Mouse (Mus musculus) liver, embryonic 13.5 days (tissue): ENCODE measurements at regions not wholly inside any gene's neighbourhood (a gene's known extent, or its start where the extent isn't known, plus 50 kb on each side); places are given as distances from the start of the nearest gene placed in this dataset.
A peak's percentile ranks its signal among the peaks of the same experiment; 100 is the strongest.
"Not testable (repeated sequence)": the region's sequence is repeated elsewhere in the genome, so short reads cannot be mapped to it uniquely, and the experiment has no call there.

Experiments
- ATAC-seq: fragments of 200-750 bp; cut with Nextera tagmentation; 2 replicates; pipeline ENCODE4 v1.8.0; 2017; ENCODE audit warnings: low read depth, mild to moderate bottlenecking, moderate number of reproducible peaks, moderate library complexity
- DNase-seq: peaks from one replicate; pipeline ENCODE4 v3.0.0; 2022
- H3K27ac ChIP-seq: fragments of 300-500 bp; sonication (generic); 2 replicates; pipeline ENCODE4 v1.5.1; 2015; ENCODE audit warnings: moderate library complexity, mild to moderate bottlenecking, inconsistent platforms
- H3K27me3 ChIP-seq: fragments of 300-500 bp; sonication (generic); 2 replicates; pipeline ENCODE4 v1.6.1; 2015; ENCODE audit warnings: mild to moderate bottlenecking, inconsistent platforms
- H3K36me3 ChIP-seq: fragments of 300-500 bp; sonication (generic); 2 replicates; pipeline ENCODE4 v1.6.1; 2015; ENCODE audit warnings: mild to moderate bottlenecking, inconsistent platforms
- H3K4me1 ChIP-seq: fragments of 300-500 bp; sonication (generic); replicated peaks from 2 replicates; pipeline ENCODE4 v1.6.1; 2015; ENCODE audit warnings: inconsistent platforms
- H3K4me2 ChIP-seq: fragments of 300-500 bp; sonication (generic); 2 replicates; pipeline ENCODE4 v1.6.1; 2015; ENCODE audit warnings: inconsistent platforms, mild to moderate bottlenecking, moderate library complexity
- H3K4me3 ChIP-seq: fragments of 300-500 bp; sonication (generic); replicated peaks from 2 replicates; pipeline ENCODE4 v1.5.1; 2015; ENCODE audit warnings: mild to moderate bottlenecking, inconsistent platforms
- H3K9ac ChIP-seq: fragments of 300-500 bp; sonication (generic); 2 replicates; pipeline ENCODE4 v1.6.1; 2015; ENCODE audit warnings: mild to moderate bottlenecking, inconsistent platforms
- H3K9me3 ChIP-seq: fragments of 300-500 bp; sonication (generic); replicated peaks from 2 replicates; pipeline ENCODE4 v1.6.1; 2016; ENCODE audit warnings: inconsistent platforms
- WGBS: fragments of 180-500 bp; shearing (Covaris S2); methylation state at CpG from one replicate; pipeline ENCODE4 v1.1.7; 2015; ENCODE audit not compliant: insufficient replicate concordance; 5-methylcytosine and 5-hydroxymethylcytosine counted together

GRCm38 (mm10) chr2:78268705-78269104, 322.5 kb upstream of the Cwc22 start:
- no peaks in the 10 kb centered on the region for H3K9me3 ChIP-seq
- no peak for ATAC-seq
- WGBS: 79% methylated on average over 4 of the region's 4 CpGs

GRCm38 (mm10) chr2:78267527-78268375, 321.6 kb upstream of the Cwc22 start:
- H3K4me2 ChIP-seq: no peak overlapping the region
- 77% methylated on average over 2 of the region's 2 CpGs for WGBS
- no peak for DNase-seq

More at GRCm38 (mm10) chr2:78268705-78269104, 322.5 kb upstream of the Cwc22 start:
- no peak for DNase-seq
- Histone ChIP-seq H3K36me3 (no peaks in the 10 kb centered on the region), H3K27ac (no peak overlapping the region), H3K4me3 (no peak overlapping the region), H3K9ac (no peak overlapping the region), H3K4me2 (no peak overlapping the region), H3K4me1 (no peaks in the 10 kb centered on the region), H3K27me3 (no peaks in the 10 kb centered on the region)

GRCm38 (mm10) chr2:78253601-78254097, 307.5 kb upstream of the Cwc22 start:
- no peak overlapping the region for H3K4me2 ChIP-seq
- ATAC-seq (no peak), DNase-seq (no peak)
- H3K4me3 ChIP-seq: no peak overlapping the region
- H3K9me3 ChIP-seq: no peaks in the 10 kb centered on the region
- H3K27ac ChIP-seq: no peak overlapping the region
- H3K36me3 ChIP-seq: no peaks in the 10 kb centered on the region
- H3K27me3 ChIP-seq: no peaks in the 10 kb centered on the region
- 63% methylated on average over 10 of the region's 10 CpGs for WGBS
- no peaks in the 10 kb centered on the region for H3K4me1 ChIP-seq
- no peak overlapping the region for H3K9ac ChIP-seq

More at GRCm38 (mm10) chr2:78267527-78268375, 321.6 kb upstream of the Cwc22 start:
- H3K4me3 ChIP-seq: no peak overlapping the region
- H3K4me1 ChIP-seq: no peaks in the 10 kb centered on the region
- H3K27ac ChIP-seq: no peak overlapping the region
- H3K36me3 ChIP-seq: no peaks in the 10 kb centered on the region
- no peak overlapping the region for H3K9ac ChIP-seq
- ATAC-seq: no peak
- H3K27me3 ChIP-seq: no peaks in the 10 kb centered on the region
- H3K9me3 ChIP-seq: no peaks in the 10 kb centered on the region

GRCm38 (mm10) chr2:78246354-78246753, 300.2 kb upstream of the Cwc22 start:
- no peak for ATAC-seq
- Histone ChIP-seq H3K36me3 (no peaks in the 10 kb centered on the region), H3K4me1 (no peaks in the 10 kb centered on the region), H3K27ac (no peak overlapping the region), H3K9ac (no peak overlapping the region), H3K9me3 (no peaks in the 10 kb centered on the region), H3K4me3 (no peak overlapping the region), H3K27me3 (no peaks in the 10 kb centered on the region), H3K4me2 (no peak overlapping the region)
- no peak for DNase-seq
- WGBS: 72% methylated on average over 5 of the region's 5 CpGs

- H3K27me3 ChIP-seq: no peaks in the 10 kb centered on the region
- H3K4me2 ChIP-seq: no peak overlapping the region
- no peak for ATAC-seq
- H3K27ac ChIP-seq: no peak overlapping the region
- no peak overlapping the region for H3K9ac ChIP-seq
- no peaks in the 10 kb centered on the region for H3K4me1 ChIP-seq
- H3K4me3 ChIP-seq: no peak overlapping the region
- no peaks in the 10 kb centered on the region for H3K36me3 ChIP-seq
- 40% methylated on average over 2 of the region's 2 CpGs for WGBS
- no peaks in the 10 kb centered on the region for H3K9me3 ChIP-seq
- DNase-seq: no peak
Measured at GRCm38 (mm10) chr2:78240299-78240698, 294.1 kb upstream of the Cwc22 start.

- Histone ChIP-seq H3K4me2 (peak overlapping the region; percentile 33), H3K27ac (peak overlapping the region; percentile 75), H3K4me1 (peaks cover 11% of the 10 kb centered on the region)
- H3K9ac ChIP-seq, H3K9me3 ChIP-seq, H3K4me3 ChIP-seq, H3K27me3 ChIP-seq, H3K36me3 ChIP-seq: not testable (repeated sequence)
- DNase-seq (peak; percentile 38), ATAC-seq (peak; percentile 90)
- 43% methylated on average over 4 of the region's 4 CpGs for WGBS
Measured at GRCm38 (mm10) chr2:78225383-78226100, 279.4 kb upstream of the Cwc22 start.

- ATAC-seq (no peak), DNase-seq (no peak)
- no peak overlapping the region for H3K4me3 ChIP-seq
- no peak overlapping the region for H3K9ac ChIP-seq
- H3K9me3 ChIP-seq: no peaks in the 10 kb centered on the region
- H3K36me3 ChIP-seq: no peaks in the 10 kb centered on the region
- no peak overlapping the region for H3K27ac ChIP-seq
- no peaks in the 10 kb centered on the region for H3K27me3 ChIP-seq
- 68% methylated on average over 8 of the region's 8 CpGs for WGBS
- no peak overlapping the region for H3K4me2 ChIP-seq
- H3K4me1 ChIP-seq: no peaks in the 10 kb centered on the region
Measured at GRCm38 (mm10) chr2:78214469-78214868, 268.3 kb upstream of the Cwc22 start.

- no peaks in the 10 kb centered on the region for H3K4me1 ChIP-seq
- no peak for ATAC-seq
- WGBS: 49% methylated on average over 5 of the region's 5 CpGs
- no peak overlapping the region for H3K4me3 ChIP-seq
- H3K9ac ChIP-seq: no peak overlapping the region
- H3K4me2 ChIP-seq: no peak overlapping the region
- H3K36me3 ChIP-seq: no peaks in the 10 kb centered on the region
- DNase-seq: no peak
- H3K27me3 ChIP-seq: no peaks in the 10 kb centered on the region
- H3K27ac ChIP-seq: no peak overlapping the region
- H3K9me3 ChIP-seq: no peaks in the 10 kb centered on the region
Measured at GRCm38 (mm10) chr2:78205125-78205524, 258.9 kb upstream of the Cwc22 start.

GRCm38 (mm10) chr2:78196006-78196405, 249.8 kb upstream of the Cwc22 start:
- Histone ChIP-seq H3K9me3 (no peaks in the 10 kb centered on the region), H3K4me1 (no peaks in the 10 kb centered on the region), H3K27ac (no peak overlapping the region), H3K9ac (no peak overlapping the region), H3K27me3 (no peaks in the 10 kb centered on the region), H3K4me2 (no peak overlapping the region), H3K4me3 (no peak overlapping the region), H3K36me3 (no peaks in the 10 kb centered on the region)
- DNase-seq (no peak), ATAC-seq (no peak)
- WGBS: 70% methylated on average over 4 of the region's 4 CpGs

- Histone ChIP-seq H3K27ac (no peak overlapping the region), H3K9ac (no peak overlapping the region), H3K36me3 (no peaks in the 10 kb centered on the region), H3K4me1 (no peaks in the 10 kb centered on the region), H3K9me3 (no peaks in the 10 kb centered on the region), H3K27me3 (no peaks in the 10 kb centered on the region), H3K4me2 (no peak overlapping the region), H3K4me3 (no peak overlapping the region)
- 19% methylated on average over 1 of the region's 1 CpGs for WGBS
- DNase-seq (no peak), ATAC-seq (no peak)
Measured at GRCm38 (mm10) chr2:78189620-78190019, 243.4 kb upstream of the Cwc22 start.

GRCm38 (mm10) chr2:78184950-78185349, 238.8 kb upstream of the Cwc22 start:
- 57% methylated on average over 1 of the region's 1 CpGs for WGBS
- Histone ChIP-seq H3K27ac (no peak overlapping the region), H3K4me3 (no peak overlapping the region), H3K27me3 (no peaks in the 10 kb centered on the region), H3K9me3 (no peaks in the 10 kb centered on the region), H3K9ac (no peak overlapping the region), H3K4me2 (no peak overlapping the region), H3K4me1 (no peaks in the 10 kb centered on the region), H3K36me3 (no peaks in the 10 kb centered on the region)
- DNase-seq (no peak), ATAC-seq (no peak)
